Mouse (Mus musculus) embryonic facial prominence, embryonic 12.5 days (tissue): ENCODE results near the gene Washc4. TPM values are rescaled to one million over a fixed set of nuclear protein-coding genes. Genes with fewer than 3 reads are reported as not detected.
A peak's percentile ranks its signal among the peaks of the same experiment; 100 is the strongest.

ENCODE experiments used
- ATAC-seq: fragments of 200-750 bp; cut with Nextera tagmentation; 2 replicates; pipeline ENCODE4 v1.8.0; 2017; ENCODE audit not compliant: insufficient number of reproducible peaks, insufficient read depth, low FRiP score, low TSS enrichment
- H3K27ac ChIP-seq: fragments of 300-500 bp; sonication (generic); 2 replicates; pipeline ENCODE4 v1.5.1; 2016; ENCODE audit warnings: mild to moderate bottlenecking
- H3K27me3 ChIP-seq: fragments of 300-500 bp; sonication (generic); 2 replicates; pipeline ENCODE4 v1.6.1; 2016; ENCODE audit warnings: mild to moderate bottlenecking, moderate library complexity
- H3K36me3 ChIP-seq: fragments of 300-500 bp; sonication (generic); 2 replicates; pipeline ENCODE4 v1.6.1; 2016; ENCODE audit warnings: mild to moderate bottlenecking
- H3K4me1 ChIP-seq: fragments of 300-500 bp; sonication (generic); 2 replicates; pipeline ENCODE4 v1.6.1; 2016
- H3K4me2 ChIP-seq: fragments of 300-500 bp; sonication (generic); replicated peaks from 2 replicates; pipeline ENCODE4 v1.6.1; 2016; ENCODE audit warnings: mild to moderate bottlenecking, moderate library complexity
- H3K4me3 ChIP-seq: fragments of 300-500 bp; sonication (generic); 2 replicates; pipeline ENCODE4 v1.5.1; 2016; ENCODE audit warnings: mild to moderate bottlenecking
- H3K9ac ChIP-seq: fragments of 300-500 bp; sonication (generic); 2 replicates; pipeline ENCODE4 v1.6.1; 2016; ENCODE audit warnings: mild to moderate bottlenecking, moderate library complexity
- H3K9me3 ChIP-seq: fragments of 300-500 bp; sonication (generic); 2 replicates; pipeline ENCODE4 v1.6.1; 2016; ENCODE audit warnings: mild to moderate bottlenecking, moderate library complexity
- WGBS: fragments of 180-500 bp; shearing (Covaris S2); methylation state at CpG from one replicate; pipeline ENCODE4 v1.1.7; 2016; 5-methylcytosine and 5-hydroxymethylcytosine counted together
- polyA plus RNA-seq: library from polyadenylated mRNA; unstranded; fragments of >200 nt; fragmentation: Nextera tagmentation; extraction: Ambion mirVana; gene quantifications from 2 replicates; pipeline ENCODE4 v1.2.1, GENCODE M21; 2016

Washc4 gene
- polyA plus RNA-seq, 1 experiment from 2014 or later, result 37.2 TPM

GRCm38 (mm10) chr10:83539311-83539980 is 4.1 kb upstream of the Washc4 start:
- ATAC-seq, result no peak
- H3K4me1 ChIP-seq, result no peaks in the 10 kb centered on the region
- H3K4me3 ChIP-seq, result no peak overlapping the region
- H3K36me3 ChIP-seq, result no peaks in the 10 kb centered on the region
- H3K4me2 ChIP-seq, result no peak overlapping the region
- no peaks in the 10 kb centered on the region for H3K9me3 ChIP-seq
- H3K27me3 ChIP-seq, result 0 out of 2 replicates have a peak, but pooled peaks cover 6% of the 10 kb centered on the region
- 73% methylated on average over 6 of the region's 6 CpGs for WGBS
- no peak overlapping the region for H3K27ac ChIP-seq
- H3K9ac ChIP-seq, result no peak overlapping the region

- WGBS, result 49% methylated on average over 3 of the region's 3 CpGs
- no peak overlapping the region for H3K27ac ChIP-seq
- no peak overlapping the region for H3K9ac ChIP-seq
- no peak for ATAC-seq
- no peaks in the 10 kb centered on the region for H3K9me3 ChIP-seq
- H3K4me1 ChIP-seq, result peaks cover 4% of the 10 kb centered on the region
- no peak overlapping the region for H3K4me3 ChIP-seq
- 0 out of 2 replicates have a peak, but pooled peaks cover 6% of the 10 kb centered on the region for H3K27me3 ChIP-seq
- no peaks in the 10 kb centered on the region for H3K36me3 ChIP-seq
- no peak overlapping the region for H3K4me2 ChIP-seq
These were observed 3.5 kb upstream of the Washc4 start for GRCm38 (mm10) chr10:83540092-83540491.

GRCm38 (mm10) chr10:83542241-83542640 is 1.3 kb upstream of the Washc4 start:
- H3K4me3 ChIP-seq, result no peak overlapping the region
- no peak for ATAC-seq
- no peak overlapping the region for H3K9ac ChIP-seq

GRCm38 (mm10) chr10:83544103-83544479 is 539 bp downstream of the Washc4 start:
- Histone ChIP-seq H3K36me3 (peaks cover 10% of the 10 kb centered on the region; the same call in 1 of the 2 replicates), H3K9me3 (no peaks in the 10 kb centered on the region), H3K27ac (peak overlapping the region; percentile 81), H3K4me3 (peak overlapping the region; percentile 77), H3K9ac (peak overlapping the region; percentile 81), H3K4me2 (peak overlapping the region; percentile 64), H3K4me1 (peaks cover 9% of the 10 kb centered on the region), H3K27me3 (no peaks in the 10 kb centered on the region)
- peak; percentile 93 for ATAC-seq
- WGBS, result under 1% methylated on average over 41 of the region's 41 CpGs

More at GRCm38 (mm10) chr10:83542241-83542640, 1.3 kb upstream of the Washc4 start:
- Histone ChIP-seq H3K36me3 (no peaks in the 10 kb centered on the region), H3K4me1 (peaks cover 9% of the 10 kb centered on the region), H3K27me3 (0 out of 2 replicates have a peak, but pooled peaks cover under 1% of the 10 kb centered on the region), H3K27ac (no peak overlapping the region), H3K9me3 (no peaks in the 10 kb centered on the region), H3K4me2 (no peak overlapping the region)
- WGBS, result 80% methylated on average over 7 of the region's 7 CpGs

- H3K4me1 ChIP-seq, result peaks cover 9% of the 10 kb centered on the region
- no peaks in the 10 kb centered on the region for H3K9me3 ChIP-seq
- no peaks in the 10 kb centered on the region for H3K27me3 ChIP-seq
- no peak overlapping the region for H3K27ac ChIP-seq
- H3K9ac ChIP-seq, result no peak overlapping the region
- peaks cover 19% of the 10 kb centered on the region for H3K36me3 ChIP-seq
- ATAC-seq, result no peak
- peak overlapping the region; percentile 64 for H3K4me2 ChIP-seq
- no peak overlapping the region for H3K4me3 ChIP-seq
- WGBS, result 68% methylated on average over 3 of the region's 3 CpGs
These were observed 1.8 kb downstream of the Washc4 start for GRCm38 (mm10) chr10:83545341-83545740.

GRCm38 (mm10) chr10:83563005-83563404 is 19.5 kb downstream of the Washc4 start:
- Histone ChIP-seq H3K4me3 (no peak overlapping the region), H3K9me3 (no peaks in the 10 kb centered on the region), H3K36me3 (peaks cover 77% of the 10 kb centered on the region), H3K27me3 (no peaks in the 10 kb centered on the region), H3K4me1 (no peaks in the 10 kb centered on the region), H3K4me2 (no peak overlapping the region), H3K9ac (no peak overlapping the region), H3K27ac (no peak overlapping the region)
- ATAC-seq, result no peak

GRCm38 (mm10) chr10:83565449-83566441 is 22.2 kb downstream of the Washc4 start:
- Histone ChIP-seq H3K36me3 (peaks cover 77% of the 10 kb centered on the region), H3K4me1 (no peaks in the 10 kb centered on the region), H3K9ac (no peak overlapping the region), H3K4me3 (no peak overlapping the region), H3K4me2 (no peak overlapping the region), H3K27ac (no peak overlapping the region), H3K9me3 (no peaks in the 10 kb centered on the region), H3K27me3 (no peaks in the 10 kb centered on the region)
- 96% methylated on average over 7 of the region's 7 CpGs for WGBS
- no peak for ATAC-seq

- WGBS, result 89% methylated on average over 6 of the region's 6 CpGs
- no peaks in the 10 kb centered on the region for H3K27me3 ChIP-seq
- no peak overlapping the region for H3K9ac ChIP-seq
- H3K27ac ChIP-seq, result no peak overlapping the region
- no peak for ATAC-seq
- no peaks in the 10 kb centered on the region for H3K9me3 ChIP-seq
- H3K4me3 ChIP-seq, result no peak overlapping the region
- H3K4me2 ChIP-seq, result no peak overlapping the region
- peaks cover 72% of the 10 kb centered on the region for H3K36me3 ChIP-seq
- H3K4me1 ChIP-seq, result no peaks in the 10 kb centered on the region
These were observed 47.2 kb downstream of the Washc4 start for GRCm38 (mm10) chr10:83590801-83591200.

- H3K9me3 ChIP-seq, result no peaks in the 10 kb centered on the region
- H3K36me3 ChIP-seq, result peaks cover 67% of the 10 kb centered on the region
- whole genome bisulfite sequencing, result 91% methylated on average over 7 of the region's 7 CpGs
These were observed 49.1 kb downstream of the Washc4 start for GRCm38 (mm10) chr10:83592616-83593015.

GRCm38 (mm10) chr10:83594526-83594925 is 51.0 kb downstream of the Washc4 start:
- no peak overlapping the region for H3K27ac ChIP-seq
- H3K27me3 ChIP-seq, result no peaks in the 10 kb centered on the region
- no peak overlapping the region for H3K4me3 ChIP-seq
- no peak for ATAC-seq
- H3K36me3 ChIP-seq, result peaks cover 66% of the 10 kb centered on the region
- no peaks in the 10 kb centered on the region for H3K4me1 ChIP-seq
- no peak overlapping the region for H3K4me2 ChIP-seq
- no peaks in the 10 kb centered on the region for H3K9me3 ChIP-seq
- no peak overlapping the region for H3K9ac ChIP-seq
- WGBS, result 91% methylated on average over 5 of the region's 5 CpGs

More at GRCm38 (mm10) chr10:83592616-83593015, 49.1 kb downstream of the Washc4 start:
- no peak overlapping the region for H3K9ac ChIP-seq
- H3K27ac ChIP-seq, result no peak overlapping the region
- H3K4me2 ChIP-seq, result no peak overlapping the region
- no peak for ATAC-seq
- H3K27me3 ChIP-seq, result no peaks in the 10 kb centered on the region
- H3K4me1 ChIP-seq, result no peaks in the 10 kb centered on the region
- H3K4me3 ChIP-seq, result no peak overlapping the region

GRCm38 (mm10) chr10:83600650-83601049 is 57.1 kb downstream of the Washc4 start:
- Histone ChIP-seq H3K27ac (no peak overlapping the region), H3K4me2 (no peak overlapping the region), H3K4me1 (no peaks in the 10 kb centered on the region), H3K4me3 (no peak overlapping the region), H3K9ac (no peak overlapping the region), H3K27me3 (no peaks in the 10 kb centered on the region), H3K9me3 (no peaks in the 10 kb centered on the region), H3K36me3 (peaks cover 63% of the 10 kb centered on the region)
- ATAC-seq, result no peak
- WGBS, result 93% methylated on average over 11 of the region's 11 CpGs
